Mouse (Mus musculus): ENCODE measurements around the gene Dnaja2. TPM values are rescaled to one million over a fixed set of nuclear protein-coding genes. Genes with fewer than 3 reads are reported as not detected.

Dnaja2 gene
- total RNA-seq (2023; ENCODE audit: inconsistent age): 149 to 163 TPM (median 155 TPM) in 4 replicates

DNA sequence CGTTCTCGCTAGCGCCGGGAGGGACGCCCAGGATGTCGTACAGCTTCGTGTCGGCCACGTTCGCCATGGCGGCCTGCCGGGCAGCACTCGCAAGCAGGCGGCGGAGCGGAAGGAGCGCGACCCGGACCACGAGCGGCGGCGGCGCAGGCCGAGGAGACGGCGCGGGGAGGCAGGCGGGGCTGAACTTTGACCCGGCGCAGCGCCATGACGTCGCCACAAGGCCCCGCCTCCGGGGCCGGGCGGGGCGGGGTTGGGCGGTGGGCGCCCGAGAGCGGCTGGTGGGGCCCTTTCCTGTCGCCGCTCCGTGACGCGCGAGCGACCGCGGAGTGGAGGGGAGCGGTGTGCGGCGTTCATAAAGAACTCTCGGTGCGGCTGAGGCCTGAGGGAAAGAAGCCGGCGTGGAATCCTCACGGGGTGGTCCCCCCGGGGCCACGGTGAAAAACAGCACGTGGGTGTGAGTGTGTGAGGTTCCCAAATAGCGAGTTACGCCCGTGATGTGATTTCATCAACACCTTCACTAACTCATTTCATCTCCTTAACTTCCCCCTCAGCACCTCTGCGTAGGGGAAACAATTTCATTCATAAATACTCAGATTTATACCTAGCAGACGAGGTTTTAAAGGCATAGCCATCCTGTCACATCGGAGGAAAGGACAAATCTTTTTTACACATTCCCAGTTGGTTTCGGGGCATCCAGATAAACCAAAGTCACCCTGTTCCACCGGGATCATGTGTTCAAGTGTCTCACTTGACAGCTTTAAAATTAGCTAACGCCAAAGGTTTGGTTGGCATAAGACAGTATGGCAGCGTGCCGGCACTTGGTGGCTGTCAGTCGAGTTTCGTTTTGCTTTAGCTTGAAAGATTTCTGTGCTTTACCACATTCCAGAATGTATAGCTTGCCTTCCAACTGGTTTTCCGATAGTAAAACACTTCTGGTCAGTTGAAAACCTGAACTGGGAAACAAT lies at the start of gene Dnaja2:
TSS of gene Dnaja2 (minus strand) at position 164 of the 965 bp plus-strand sequence.

GRCm38 (mm10) chr8:85492125-85492875 lies 62.8 kb downstream of the Dnaja2 start, which contains the start of gene Gpt2:
TSS of gene Gpt2 (plus strand) at chr8:85492576.

Other genes starting within 250 kb of the Dnaja2 start
- not detected in 4 replicates for gene Mylk3, start 169.0 kb downstream of the Dnaja2 start, total RNA-seq (2023; ENCODE audit: inconsistent age)
- 16.4 to 26.4 TPM (median 18.3 TPM) in 4 replicates for gene 4921524J17Rik, start 122.5 kb downstream of the Dnaja2 start, total RNA-seq (2023; ENCODE audit: inconsistent age)
- gene Gpt2, start 62.8 kb downstream of the Dnaja2 start, total RNA-seq (2023; ENCODE audit: inconsistent age): 1.2 to 4.9 TPM (median 2.1 TPM) in 4 replicates
- gene Neto2, start 145.6 kb upstream of the Dnaja2 start, total RNA-seq (2023; ENCODE audit: inconsistent age): 0.42 to 1.00 TPM (median 0.74 TPM) in 4 replicates

All from B cell, adult (primary cell).